Comparison of ENCODE assay signal across 9 mouse cellular contexts in the genomic region with DNA sequence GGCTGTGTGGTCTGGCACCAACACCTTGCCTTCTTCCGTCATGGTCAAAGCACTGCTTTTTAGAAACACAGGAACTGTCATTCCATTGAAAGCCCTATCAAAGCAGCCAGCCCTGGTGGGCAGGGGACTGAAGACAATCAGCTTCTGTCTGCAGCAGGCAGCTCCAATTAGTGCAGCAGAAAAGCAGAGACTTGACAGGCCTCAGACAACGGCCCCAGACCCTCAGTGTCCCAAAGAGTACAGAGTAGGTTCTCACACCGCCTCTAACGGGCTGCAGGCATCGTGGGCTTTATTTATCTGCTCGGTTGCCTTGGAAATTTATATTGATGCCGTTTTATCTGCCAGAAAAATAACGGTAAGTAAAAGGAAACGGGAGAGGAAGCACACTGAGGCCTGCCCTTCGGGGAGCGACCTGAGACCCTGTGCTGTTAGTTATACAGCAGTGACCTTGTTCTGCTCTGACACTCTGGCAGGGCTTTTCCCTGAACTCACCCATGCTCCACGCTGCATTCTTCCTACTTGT. TPM values are rescaled to one million over a fixed set of nuclear protein-coding genes. Genes with fewer than 3 reads are reported as not detected.
A peak's percentile ranks its signal among the peaks of the same experiment; 100 is the strongest.
DNase-seq lines count a peak whose midpoint lies in the region; ATAC-seq and TF ChIP-seq lines count a peak whose summit lies in the region.
"Had no signal": no experiment of that assay in that cellular context is flagged by ENCODE, and none has a peak within 500 bp of the region (broad histone marks: within the 10 kb centered on the region; RNA-seq: fewer than 3 reads in every experiment).

No protein-coding gene starts in this region.

- no peak overlapping the region for H3K9ac ChIP-seq in limb, embryonic 14.5 days (ENCODE audit: low read depth, low read length, severe bottlenecking)

- TF ChIP-seq CTCF in cerebellum, adult 2 months (IDR thresholded peaks at IDR 0.05; ENCODE audit: borderline replicate concordance, insufficient read depth, low read depth, low read length) = no peak

- peaks cover 6% of the 10 kb centered on the region; the same call in 1 of the 2 replicates for H3K4me1 ChIP-seq in limb, embryonic 14.5 days (ENCODE audit: control insufficient read depth, insufficient read depth, low read length)
- no peaks in the 10 kb centered on the region for H3K4me1 ChIP-seq in cerebellum, adult 2 months (ENCODE audit: control insufficient read depth, insufficient read depth, low read length)

- no peaks in the 10 kb centered on the region for H3K36me3 ChIP-seq in limb, embryonic 14.5 days (ENCODE audit: control insufficient read depth, insufficient read depth, low read length)

- ATAC-seq in limb, embryonic 14.5 days (ENCODE audit: low FRiP score, low read depth) = no peak

- H3K4me3 ChIP-seq in limb, embryonic 14.5 days (replicated peaks; ENCODE audit: low read length) = no peak overlapping the region
- H3K4me3 ChIP-seq in cerebellum, adult 2 months (replicated peaks; ENCODE audit: insufficient read depth, low read depth, low read length) = no peak overlapping the region

- peak; percentile 16 for DNase-seq in adrenal gland, postnatal 10 days
- no peak for DNase-seq in adrenal gland, postnatal 25 days
- DNase-seq in thymus, postnatal 25 days = peak; percentile 13
- DNase-seq in thymus, adult 18-20 months = no peak
- no peak for DNase-seq in limb, embryonic 14.5 days (ENCODE audit: low spot score)
- no peak for DNase-seq in cerebellum, adult 9-11 months
- no peak for DNase-seq in cerebellum, adult 2 months
- DNase-seq in kidney, adult 18-20 months = no peak
- DNase-seq: gastrocnemius, postnatal 14 days had no signal

- H3K27ac ChIP-seq in limb, embryonic 14.5 days (replicated peaks; ENCODE audit: low read depth, low read length) = 0 out of 2 replicates have a peak overlapping the region, but pooled peaks have one; percentile 26
- H3K27ac ChIP-seq in cerebellum, adult 2 months (ENCODE audit: insufficient read depth, low read length) = no peak overlapping the region

- 37% methylated on average over 12 of the region's 12 CpGs for whole genome bisulfite sequencing in limb, embryonic 14.5 days
- WGBS in cerebellum, adult 2 months = 48% methylated on average over 12 of the region's 12 CpGs

- no peak for TF ChIP-seq POLR2A in limb, embryonic 14.5 days (IDR thresholded peaks at IDR 0.05; ENCODE audit: borderline replicate concordance, extremely low read depth, insufficient read depth, insufficient read length)
- no peak for TF ChIP-seq POLR2A in cerebellum, adult 2 months (IDR thresholded peaks at IDR 0.05; ENCODE audit: borderline replicate concordance, insufficient read depth, low read length)

- no peaks in the 10 kb centered on the region for H3K9me3 ChIP-seq in limb, embryonic 14.5 days (ENCODE audit: control insufficient read depth, low read length)

- no peak overlapping the region for H3K4me2 ChIP-seq in limb, embryonic 14.5 days (replicated peaks; ENCODE audit: low read depth, low read length, severe bottlenecking)

- no peaks in the 10 kb centered on the region for H3K27me3 ChIP-seq in limb, embryonic 14.5 days (ENCODE audit: control insufficient read depth, insufficient read depth, low read length)
- no peaks in the 10 kb centered on the region for H3K27me3 ChIP-seq in cerebellum, adult 2 months (ENCODE audit: control insufficient read depth, insufficient read depth, low read length)

RNA-seq across cellular contexts. Expression of a gene that starts 48.1 kb away (rescaled TPM):
- 10 to 100 TPM; 10.8 to 14.6 TPM for total RNA-seq in adrenal gland, postnatal 10 days (2021)
- total RNA-seq in adrenal gland, postnatal 25 days (2021) = 12.8 and 15.4 TPM in 2 replicates
- polyA plus RNA-seq in limb, embryonic 14.5 days (2012; rRNA removed) = 26.6 and 27.7 TPM in 2 replicates
- 14.0 and 16.8 TPM in 2 replicates for polyA plus RNA-seq in limb, embryonic 14.5 days (2014; fragmentation: Nextera tagmentation; extraction: Ambion mirVana)
- 28.4 and 28.8 TPM in 2 replicates for polyA plus RNA-seq in cerebellum, adult 2 months (2012; rRNA removed)

Comparison
In these comparisons a context has a peak if more than half of its experiments do, and no peak if none do; other contexts are left out.
1. DNase-seq: peak in adrenal gland, postnatal 10 days (single experiment) and thymus, postnatal 25 days (single experiment); none in adrenal gland, postnatal 25 days (single experiment), thymus, adult 18-20 months (0 of 2), limb, embryonic 14.5 days (single experiment), cerebellum, adult 9-11 months (single experiment), cerebellum, adult 2 months (0 of 2) and kidney, adult 18-20 months (single experiment).